Comparison of ENCODE assay signal across 8 mouse cellular contexts in genomic region chr7:90456845-90457468, GRCm38 (mm10). TPM values are rescaled to one million over a fixed set of nuclear protein-coding genes. Genes with fewer than 3 reads are reported as not detected.
DNase-seq lines count a peak whose midpoint lies in the region; ATAC-seq and TF ChIP-seq lines count a peak whose summit lies in the region.

Gene Tmem126a, minus strand, starts transcription at chr7:90457229.

- H3K27me3 ChIP-seq in hindbrain, embryonic 16.5 days (replicated peaks; ENCODE audit: control insufficient read depth, insufficient read depth, low read length), result no peaks in the 10 kb centered on the region

- H3K9ac ChIP-seq in hindbrain, embryonic 16.5 days (ENCODE audit: low read depth, low read length), result peak within 1 kb of the TSS; percentile 90

- peak within 1 kb of the TSS; percentile 72 for H3K4me2 ChIP-seq in hindbrain, embryonic 16.5 days (ENCODE audit: low read length)

- intact Hi-C loops in gastrocnemius, adult 2 months (cut with DNase I), result no loop called here

- TF ChIP-seq CTCF in gastrocnemius, adult 2 months (IDR thresholded peaks at IDR 0.05), result peak; percentile 44

- peak; percentile 93 for DNase-seq in gastrocnemius, adult 2 months
- peak; percentile 71 for DNase-seq in left cerebral cortex, adult 11 months (ENCODE audit: low spot score)
- peak; percentile 91 for DNase-seq in lung, postnatal 36 days
- DNase-seq in retina, postnatal 7 days (ENCODE audit: low read depth, low spot score), result peak; percentile 81
- DNase-seq in urinary bladder, adult 18-20 months (ENCODE audit: low spot score in 2 of 2), result peak; percentile 64 to 79

- no peaks in the 10 kb centered on the region; the same call in 1 of the 2 replicates for H3K36me3 ChIP-seq in hindbrain, embryonic 16.5 days (ENCODE audit: control insufficient read depth, insufficient read depth, low read length)

- peaks cover 10% of the 10 kb centered on the region for H3K4me1 ChIP-seq in hindbrain, embryonic 16.5 days (ENCODE audit: control insufficient read depth, insufficient read depth, low read depth, low read length)

- H3K27ac ChIP-seq in gastrocnemius, adult 2 months, result peak within 1 kb of the TSS; percentile 95
- H3K27ac ChIP-seq in hindbrain, embryonic 16.5 days (ENCODE audit: low read depth, low read length), result peak within 1 kb of the TSS; percentile 96

- H3K4me3 ChIP-seq in gastrocnemius, adult 2 months, result peak within 1 kb of the TSS; percentile 83
- peak within 1 kb of the TSS; percentile 77 for H3K4me3 ChIP-seq in hindbrain, embryonic 16.5 days (ENCODE audit: low read length)

- WGBS in hindbrain, embryonic 16.5 days, result under 1% methylated on average over 41 of the region's 41 CpGs

- H3K9me3 ChIP-seq in hindbrain, embryonic 16.5 days (ENCODE audit: control insufficient read depth, low read length), result no peaks in the 10 kb centered on the region

- ATAC-seq in activated CD4-positive, CD25-positive, alpha-beta regulatory T cell, adult 4 months, result peak; percentile 92
- peak; percentile 93 for ATAC-seq in common myeloid progenitor, adult 5-6 weeks (replicated peaks; ENCODE audit: low read depth, poor library complexity, severe bottlenecking)
- peak; percentile 99 for ATAC-seq in hindbrain, embryonic 16.5 days

RNA-seq across cellular contexts. Expression of gene Tmem126a, which starts in this region (rescaled TPM):
- polyA plus RNA-seq in activated CD4-positive, CD25-positive, alpha-beta regulatory T cell, adult 4 months (2017; shearing (Covaris generic)), result 10 to 100 TPM; 77.7 to 89.8 TPM
- total RNA-seq in common myeloid progenitor, adult 5-6 weeks (2017), result 23.3 and 25.1 TPM in 2 replicates
- total RNA-seq in gastrocnemius, adult 2 months (2021), result 100 to 1,000 TPM; 101 to 119 TPM
- 123 and 136 TPM in 2 replicates for polyA plus RNA-seq in hindbrain, embryonic 16.5 days (2015; fragmentation: Nextera tagmentation; extraction: Ambion mirVana)

Comparison
In these comparisons a context has a peak if more than half of its experiments do, and no peak if none do; other contexts are left out.
1. Peak in every context shown above with its lines: DNase-seq, ATAC-seq, H3K4me3 ChIP-seq and H3K27ac ChIP-seq.